Mouse (Mus musculus): ENCODE measurements around the gene Olfr481.

Gene Olfr481

DNA sequence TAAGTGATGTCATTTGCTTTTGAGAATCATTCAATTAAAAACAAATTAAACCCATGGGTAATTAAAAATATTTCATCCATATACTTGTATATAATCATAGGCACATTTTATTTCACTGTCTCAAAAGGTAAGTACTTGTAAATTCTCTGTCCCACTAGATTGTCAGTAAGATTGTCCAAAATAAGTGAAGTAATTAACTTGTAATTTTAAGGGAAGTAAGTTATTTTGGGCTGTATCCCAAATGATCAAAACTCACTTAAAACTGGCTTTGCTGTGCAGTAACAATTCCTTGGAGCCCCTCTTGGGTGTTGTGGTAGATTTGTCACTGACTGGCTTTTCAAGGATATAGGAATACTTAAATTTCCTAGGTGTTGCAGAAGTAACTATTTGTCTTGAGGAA, at the start of gene Olfr481:
Gene Olfr481, plus strand, starts transcription at position 301 of the 400 bp plus-strand sequence.
- in situ Hi-C loops (cut with MboI, MseI): no loop called here

DNA sequence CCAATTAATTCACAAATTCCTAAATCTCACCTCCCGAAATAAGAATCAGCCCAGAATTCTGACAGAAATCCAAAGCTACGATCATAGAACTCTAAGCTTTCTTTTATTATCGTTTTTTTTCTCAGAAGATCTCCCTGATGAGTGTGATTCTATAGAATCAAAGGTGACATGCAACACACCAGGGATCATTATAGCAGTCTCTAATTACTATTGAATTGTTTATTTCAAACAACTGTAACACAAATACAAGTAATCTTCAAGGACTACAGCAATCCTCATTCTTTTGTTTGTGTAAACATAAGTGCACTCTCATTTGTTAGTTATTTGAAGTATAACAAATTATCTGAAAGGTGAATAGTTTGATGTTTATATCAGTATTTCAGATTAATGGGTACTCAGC, 45.8 kb upstream of the Olfr481 start, which contains the start of gene Olfr478:
Gene Olfr478, minus strand, starts transcription at position 101 of the 400 bp plus-strand sequence.
- in situ Hi-C loops (cut with MboI, MseI): no loop called here

DNA sequence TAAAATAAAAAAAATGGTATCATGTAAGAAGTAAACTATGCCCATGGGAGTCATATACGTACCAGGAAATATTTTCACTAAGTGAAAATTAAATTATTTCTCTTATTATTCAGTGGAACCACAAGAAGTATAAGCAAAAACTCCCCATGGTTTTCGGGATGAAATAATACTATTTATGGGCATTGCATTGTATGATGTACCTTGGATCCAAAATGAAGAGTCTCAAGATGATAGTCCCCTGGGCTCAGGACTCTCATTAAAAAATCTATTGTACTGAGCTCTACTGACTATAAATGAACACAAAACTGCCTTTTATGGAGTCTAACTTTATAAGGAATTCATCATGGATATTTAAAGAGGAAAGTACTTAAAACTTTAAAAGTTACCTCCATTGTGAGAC, 29.3 kb upstream of the Olfr481 start, which contains the start of gene Olfr479:
Gene Olfr479, plus strand, starts transcription at position 301 of the 400 bp plus-strand sequence.
- in situ Hi-C loops (cut with MboI, MseI): no loop called here

DNA sequence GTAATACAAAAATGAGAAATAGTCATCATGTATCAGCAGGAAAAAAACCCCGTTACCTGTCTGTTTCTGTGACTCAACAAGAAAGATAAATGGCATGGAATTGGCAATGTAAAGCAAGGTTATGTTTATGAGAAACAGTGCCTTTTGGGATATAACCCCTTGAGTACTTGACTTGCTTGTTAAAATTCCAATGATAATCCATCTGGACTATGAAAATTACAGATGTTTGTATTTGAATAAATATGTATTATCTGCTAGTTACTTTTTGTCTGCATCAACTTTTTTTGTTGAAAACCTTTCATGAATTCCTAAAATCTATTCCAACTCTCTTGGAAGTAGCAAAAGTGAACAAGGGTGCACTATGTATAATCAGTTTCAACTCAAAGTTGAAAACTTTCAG, 12.4 kb upstream of the Olfr481 start, which contains the start of gene Olfr480:
Gene Olfr480, minus strand, starts transcription at position 101 of the 400 bp plus-strand sequence.
- in situ Hi-C loops (cut with MboI, MseI): no loop called here

DNA sequence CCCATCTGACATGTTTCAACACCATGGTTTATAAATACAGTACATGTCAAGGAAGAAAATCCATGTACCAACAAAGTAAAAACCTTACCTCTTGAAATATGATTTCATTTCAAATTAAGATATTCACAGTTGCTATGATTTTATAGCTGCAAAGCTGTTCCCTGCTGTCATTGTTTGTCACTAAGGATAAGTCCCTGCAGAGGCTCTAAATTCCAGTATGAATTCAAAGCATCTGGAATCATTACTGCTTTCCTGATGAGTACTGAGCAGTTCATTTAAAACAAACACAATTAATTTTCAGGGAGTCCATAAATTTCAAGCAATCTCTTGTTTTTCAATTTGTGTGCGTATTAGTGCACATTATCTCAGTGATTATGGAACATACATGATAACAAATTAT, 17.8 kb downstream of the Olfr481 start, which contains the start of gene Olfr482:
Gene Olfr482, minus strand, starts transcription at position 101 of the 400 bp plus-strand sequence.
- in situ Hi-C loops (cut with MboI, MseI): no loop called here

DNA sequence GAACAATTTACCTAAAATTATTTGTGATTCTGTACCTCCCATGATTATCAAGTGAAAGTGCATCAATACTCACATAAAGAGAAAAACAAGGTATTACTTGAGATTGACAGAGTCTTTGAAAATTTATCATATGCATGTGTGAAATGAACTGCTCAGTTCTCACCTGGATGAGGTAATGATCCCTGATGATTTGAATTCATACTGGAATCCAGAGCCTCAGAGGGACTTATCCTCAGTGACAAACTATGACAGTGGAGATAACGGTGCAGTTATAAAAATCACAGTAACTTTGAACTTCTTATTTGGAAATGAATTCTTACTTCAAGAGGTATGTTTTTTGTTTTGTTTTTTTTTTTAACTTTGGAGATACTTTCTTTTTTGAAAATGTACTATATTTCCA, 20.9 kb downstream of the Olfr481 start, which contains the start of gene Olfr483:
Gene Olfr483, plus strand, starts transcription at position 301 of the 400 bp plus-strand sequence.
- in situ Hi-C loops (cut with MboI, MseI): no loop called here

DNA sequence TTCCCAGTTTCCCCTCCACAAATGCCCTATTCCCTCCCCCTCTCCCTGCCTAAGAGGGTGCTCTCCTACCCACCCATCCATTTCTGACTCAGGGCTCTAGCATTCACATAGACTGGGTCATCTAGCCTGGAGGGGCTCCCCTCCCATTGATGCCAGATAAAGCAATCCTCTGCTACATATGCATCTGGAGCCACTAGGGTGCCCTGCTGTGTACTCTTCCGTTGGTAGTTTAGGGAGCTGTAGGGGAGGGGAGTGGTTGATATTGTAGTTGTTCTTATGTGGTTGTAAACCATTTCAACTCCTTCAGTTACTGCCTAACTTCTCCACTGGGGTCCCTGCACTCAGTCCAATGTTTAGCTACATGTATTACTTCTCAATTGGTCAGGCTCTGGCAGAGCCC, 41.0 kb downstream of the Olfr481 start:
- in situ Hi-C loops (cut with MboI, MseI): no loop called here

DNA sequence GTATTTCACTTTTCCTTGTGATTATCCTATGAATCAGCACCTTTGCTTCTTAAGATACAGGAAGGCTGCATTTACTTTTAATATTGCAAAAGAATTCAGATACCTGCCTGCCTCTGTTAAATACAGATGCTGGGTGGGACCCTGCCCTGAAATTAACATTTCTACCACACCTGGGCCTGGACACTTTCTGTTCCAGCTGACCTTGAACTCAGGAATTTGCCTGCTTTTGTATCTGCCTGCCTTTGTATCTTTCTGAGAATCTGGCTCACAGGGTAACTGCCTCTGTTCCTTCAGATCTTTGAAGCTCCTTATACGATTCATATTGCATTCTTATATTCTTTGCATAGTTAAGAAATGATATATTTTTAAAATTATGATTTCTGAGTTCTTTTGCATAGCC, 41.8 kb downstream of the Olfr481 start:
- in situ Hi-C loops (cut with MboI, MseI): no loop called here

DNA sequence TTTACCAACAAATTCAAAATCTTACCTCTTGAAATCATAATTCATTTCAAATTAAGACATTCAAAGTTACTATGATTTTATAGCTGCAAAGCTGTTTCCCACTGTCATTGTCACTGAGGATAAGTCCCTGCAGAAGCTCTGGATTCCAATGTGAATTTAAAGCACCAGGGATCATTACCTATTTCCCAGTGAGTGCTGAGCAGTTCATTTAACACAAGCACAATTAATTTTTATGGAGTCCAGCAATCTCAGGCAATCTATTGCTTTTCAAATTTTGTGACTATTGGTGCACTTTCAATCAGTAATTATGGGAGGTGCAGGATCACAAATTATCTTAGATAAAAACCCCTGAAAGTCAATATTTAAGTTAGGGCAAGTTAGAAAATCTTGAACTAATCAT, 47.7 kb downstream of the Olfr481 start, which contains the start of gene Olfr484:
Gene Olfr484, minus strand, starts transcription at position 101 of the 400 bp plus-strand sequence.
- in situ Hi-C loops (cut with MboI, MseI): no loop called here
